Mouse (Mus musculus) midbrain, embryonic 12.5 days (tissue): ENCODE measurements at regions not wholly inside any gene's neighbourhood (a gene's known extent, or its start where the extent isn't known, plus 50 kb on each side); places are given as distances from the start of the nearest gene placed in this dataset.

ENCODE experiments used
- ATAC-seq: fragments of 200-750 bp; cut with Nextera tagmentation; 2 replicates; pipeline ENCODE4 v1.8.0; 2017; ENCODE audit warnings: low read depth, moderate TSS enrichment, moderate library complexity; ENCODE audit not compliant: low FRiP score
- H3K27ac ChIP-seq: fragments of 300-500 bp; sonication (generic); replicated peaks from 2 replicates; pipeline ENCODE4 v1.5.1; 2016; ENCODE audit warnings: mild to moderate bottlenecking
- H3K27me3 ChIP-seq: fragments of 300-500 bp; sonication (generic); 2 replicates; pipeline ENCODE4 v1.6.1; 2016; ENCODE audit warnings: mild to moderate bottlenecking
- H3K36me3 ChIP-seq: fragments of 300-500 bp; sonication (generic); 2 replicates; pipeline ENCODE4 v1.6.1; 2016
- H3K4me1 ChIP-seq: fragments of 300-500 bp; sonication (generic); 2 replicates; pipeline ENCODE4 v1.6.1; 2016
- H3K4me2 ChIP-seq: fragments of 300-500 bp; sonication (generic); replicated peaks from 2 replicates; pipeline ENCODE4 v1.6.1; 2016; ENCODE audit warnings: mild to moderate bottlenecking, moderate library complexity
- H3K4me3 ChIP-seq: fragments of 300-500 bp; sonication (generic); 2 replicates; pipeline ENCODE4 v1.5.1; 2016; ENCODE audit warnings: mild to moderate bottlenecking
- H3K9ac ChIP-seq: fragments of 300-500 bp; sonication (generic); replicated peaks from 2 replicates; pipeline ENCODE4 v1.6.1; 2016; ENCODE audit warnings: mild to moderate bottlenecking, moderate library complexity
- H3K9me3 ChIP-seq: fragments of 300-500 bp; sonication (generic); 2 replicates; pipeline ENCODE4 v1.6.1; 2016; ENCODE audit warnings: mild to moderate bottlenecking
- WGBS: fragments of 180-500 bp; shearing (Covaris S2); methylation state at CpG from one replicate; pipeline ENCODE4 v1.1.7; 2016; 5-methylcytosine and 5-hydroxymethylcytosine counted together

GRCm38 (mm10) chr13:6000559-6001217, 139.4 kb downstream of the Klf6 start:
- no peak overlapping the region for H3K27ac ChIP-seq
- no peaks in the 10 kb centered on the region for H3K36me3 ChIP-seq
- no peak overlapping the region for H3K9ac ChIP-seq
- ATAC-seq = no peak
- H3K9me3 ChIP-seq = no peaks in the 10 kb centered on the region
- no peaks in the 10 kb centered on the region for H3K27me3 ChIP-seq
- 79% methylated on average over 8 of the region's 8 CpGs for WGBS
- no peak overlapping the region for H3K4me3 ChIP-seq
- no peaks in the 10 kb centered on the region for H3K4me1 ChIP-seq
- H3K4me2 ChIP-seq = no peak overlapping the region

- H3K9me3 ChIP-seq = no peaks in the 10 kb centered on the region
- H3K27ac ChIP-seq = no peak overlapping the region
- no peak overlapping the region for H3K4me2 ChIP-seq
- WGBS = 89% methylated on average over 3 of the region's 3 CpGs
- no peaks in the 10 kb centered on the region for H3K27me3 ChIP-seq
- H3K9ac ChIP-seq = no peak overlapping the region
- no peak for ATAC-seq
- H3K4me1 ChIP-seq = no peaks in the 10 kb centered on the region
- H3K36me3 ChIP-seq = no peaks in the 10 kb centered on the region
- no peak overlapping the region for H3K4me3 ChIP-seq
Measured at GRCm38 (mm10) chr13:6001218-6001564, 139.9 kb downstream of the Klf6 start.

DNA sequence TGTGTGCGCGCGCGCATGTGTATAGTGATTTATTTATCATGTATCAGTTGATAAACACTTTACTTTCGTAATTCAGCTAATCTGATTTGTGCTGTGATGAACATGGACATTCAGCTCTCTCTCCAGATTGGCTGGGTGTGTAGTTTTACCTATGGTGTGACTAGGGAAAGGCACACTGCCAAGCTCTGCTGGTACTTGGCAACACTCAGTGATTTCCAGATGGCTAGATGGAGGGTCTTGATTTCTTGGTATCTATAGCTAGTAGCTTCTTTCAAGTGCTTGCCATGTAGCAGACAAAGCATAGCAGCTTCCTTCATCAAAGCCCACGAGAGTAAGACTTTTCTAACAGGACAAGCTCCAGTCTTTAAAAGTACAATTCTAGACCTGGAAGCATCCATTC, 144.6 kb downstream of the Klf6 start:
- 92% methylated on average over 6 of the region's 6 CpGs for WGBS
- Histone ChIP-seq H3K27ac (no peak overlapping the region), H3K4me2 (no peak overlapping the region), H3K27me3 (no peaks in the 10 kb centered on the region), H3K9me3 (no peaks in the 10 kb centered on the region), H3K9ac (no peak overlapping the region), H3K4me1 (no peaks in the 10 kb centered on the region), H3K36me3 (no peaks in the 10 kb centered on the region), H3K4me3 (no peak overlapping the region)
- ATAC-seq = no peak

DNA sequence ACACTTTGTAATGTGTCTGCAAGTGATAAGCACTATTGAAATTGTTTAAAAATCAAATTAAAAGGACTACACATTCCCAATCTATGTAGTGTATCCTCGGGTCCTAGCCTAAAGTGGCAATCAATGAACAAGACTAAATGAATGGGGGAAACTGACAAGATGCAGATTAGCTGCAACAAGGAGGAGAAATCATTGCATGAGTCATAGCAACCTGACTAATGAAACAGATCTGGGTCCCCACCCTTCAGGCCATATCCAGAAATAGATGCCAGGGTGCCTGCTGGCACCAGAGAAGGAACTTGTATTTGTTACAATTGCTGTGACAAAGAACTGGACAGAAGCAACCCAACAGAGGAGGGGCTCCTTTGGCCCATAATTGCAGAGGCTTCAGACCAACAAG, 148.4 kb downstream of the Klf6 start:
- no peaks in the 10 kb centered on the region for H3K9me3 ChIP-seq
- no peak for ATAC-seq
- H3K27me3 ChIP-seq = no peaks in the 10 kb centered on the region
- no peak overlapping the region for H3K27ac ChIP-seq
- no peak overlapping the region for H3K9ac ChIP-seq
- H3K4me3 ChIP-seq = no peak overlapping the region
- no peak overlapping the region for H3K4me2 ChIP-seq
- no peaks in the 10 kb centered on the region for H3K36me3 ChIP-seq
- H3K4me1 ChIP-seq = no peaks in the 10 kb centered on the region
- 68% methylated on average over 1 of the region's 1 CpGs for WGBS

DNA sequence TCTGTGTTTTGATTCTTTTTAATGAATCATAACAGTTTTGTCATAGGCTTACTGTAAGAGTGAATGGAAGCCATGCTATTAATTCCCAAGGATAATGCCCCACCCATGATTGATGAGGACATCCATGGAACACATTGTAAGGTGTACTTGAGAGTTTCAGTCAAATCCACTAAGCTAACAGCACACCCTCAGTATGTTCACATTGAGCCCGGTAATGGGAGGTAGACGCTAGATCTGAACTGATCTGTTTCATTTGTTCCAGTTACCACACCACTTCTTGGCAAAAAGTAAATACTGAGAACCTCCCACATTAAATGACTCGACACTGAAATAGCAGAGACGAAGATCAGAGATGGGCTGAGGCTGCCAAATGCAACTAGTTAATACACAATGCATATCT, 165.9 kb downstream of the Klf6 start:
- no peaks in the 10 kb centered on the region for H3K4me1 ChIP-seq
- H3K9me3 ChIP-seq = no peaks in the 10 kb centered on the region
- no peaks in the 10 kb centered on the region for H3K36me3 ChIP-seq
- H3K27ac ChIP-seq = no peak overlapping the region
- WGBS = 90% methylated on average over 4 of the region's 4 CpGs
- no peak overlapping the region for H3K4me2 ChIP-seq
- H3K4me3 ChIP-seq = no peak overlapping the region
- H3K9ac ChIP-seq = no peak overlapping the region
- no peaks in the 10 kb centered on the region for H3K27me3 ChIP-seq
- no peak for ATAC-seq

GRCm38 (mm10) chr13:6028878-6029277, 167.6 kb downstream of the Klf6 start:
- Histone ChIP-seq H3K4me2 (no peak overlapping the region), H3K4me3 (no peak overlapping the region), H3K9ac (no peak overlapping the region), H3K27ac (no peak overlapping the region), H3K36me3 (no peaks in the 10 kb centered on the region), H3K27me3 (no peaks in the 10 kb centered on the region), H3K9me3 (no peaks in the 10 kb centered on the region), H3K4me1 (no peaks in the 10 kb centered on the region)
- 65% methylated on average over 4 of the region's 4 CpGs for WGBS
- no peak for ATAC-seq

- no peak overlapping the region for H3K9ac ChIP-seq
- no peaks in the 10 kb centered on the region for H3K9me3 ChIP-seq
- no peaks in the 10 kb centered on the region for H3K27me3 ChIP-seq
- ATAC-seq = no peak
- no peaks in the 10 kb centered on the region for H3K36me3 ChIP-seq
- no peak overlapping the region for H3K27ac ChIP-seq
- WGBS = 83% methylated on average over 6 of the region's 6 CpGs
- no peak overlapping the region for H3K4me3 ChIP-seq
- H3K4me2 ChIP-seq = no peak overlapping the region
- no peaks in the 10 kb centered on the region for H3K4me1 ChIP-seq
Measured at GRCm38 (mm10) chr13:6029461-6029860, 168.2 kb downstream of the Klf6 start.

DNA sequence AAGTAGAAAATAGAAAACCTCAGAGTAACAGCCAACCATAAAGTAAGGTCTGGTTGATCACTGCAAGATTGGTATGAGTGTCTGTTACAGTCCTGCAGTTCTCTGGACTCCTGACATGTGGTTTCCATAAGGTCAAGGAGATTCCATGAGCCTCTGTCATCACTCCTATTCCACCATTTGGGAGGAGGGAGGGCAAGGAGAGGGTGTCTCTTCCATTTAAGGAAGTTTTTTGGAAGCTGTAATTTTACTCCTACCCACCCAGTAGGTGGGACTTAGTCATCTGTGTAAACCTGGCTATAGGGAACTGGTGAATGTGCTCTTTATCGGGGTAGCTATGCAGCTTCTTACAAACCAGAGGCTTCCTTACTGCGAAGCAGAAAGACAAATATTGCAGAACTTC, 168.8 kb downstream of the Klf6 start:
- 76% methylated on average over 2 of the region's 2 CpGs for WGBS
- H3K27ac ChIP-seq = no peak overlapping the region
- H3K4me3 ChIP-seq = no peak overlapping the region
- no peaks in the 10 kb centered on the region for H3K9me3 ChIP-seq
- no peak overlapping the region for H3K4me2 ChIP-seq
- ATAC-seq = no peak
- H3K27me3 ChIP-seq = no peaks in the 10 kb centered on the region
- H3K4me1 ChIP-seq = no peaks in the 10 kb centered on the region
- H3K36me3 ChIP-seq = no peaks in the 10 kb centered on the region
- no peak overlapping the region for H3K9ac ChIP-seq

DNA sequence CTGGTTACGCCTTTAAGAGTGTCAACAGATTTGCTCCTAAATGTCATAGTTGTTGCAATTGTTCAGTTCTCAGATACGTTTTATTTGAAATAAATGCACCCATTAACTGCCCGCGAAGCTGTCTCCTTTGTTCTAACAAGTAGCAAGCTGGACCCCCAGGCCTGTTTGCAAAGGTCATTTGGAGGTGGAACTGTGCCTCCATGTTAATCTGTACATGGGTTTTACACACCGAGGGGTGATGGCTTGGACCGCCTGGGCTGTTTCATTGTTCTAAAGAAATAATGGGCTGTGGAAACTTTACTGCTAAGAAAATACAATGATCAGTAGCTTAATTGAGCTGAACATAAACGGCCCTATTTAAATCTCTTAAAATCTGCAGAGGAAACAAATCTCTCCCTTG, 178.8 kb downstream of the Klf6 start:
- no peak overlapping the region for H3K9ac ChIP-seq
- H3K27ac ChIP-seq = no peak overlapping the region
- 51% methylated on average over 7 of the region's 7 CpGs for WGBS
- no peak overlapping the region for H3K4me3 ChIP-seq
- no peaks in the 10 kb centered on the region for H3K27me3 ChIP-seq
- no peaks in the 10 kb centered on the region for H3K36me3 ChIP-seq
- H3K4me2 ChIP-seq = no peak overlapping the region
- 0 out of 2 replicates have a peak, but pooled peaks cover 3% of the 10 kb centered on the region for H3K4me1 ChIP-seq
- H3K9me3 ChIP-seq = no peaks in the 10 kb centered on the region
- ATAC-seq = no peak

DNA sequence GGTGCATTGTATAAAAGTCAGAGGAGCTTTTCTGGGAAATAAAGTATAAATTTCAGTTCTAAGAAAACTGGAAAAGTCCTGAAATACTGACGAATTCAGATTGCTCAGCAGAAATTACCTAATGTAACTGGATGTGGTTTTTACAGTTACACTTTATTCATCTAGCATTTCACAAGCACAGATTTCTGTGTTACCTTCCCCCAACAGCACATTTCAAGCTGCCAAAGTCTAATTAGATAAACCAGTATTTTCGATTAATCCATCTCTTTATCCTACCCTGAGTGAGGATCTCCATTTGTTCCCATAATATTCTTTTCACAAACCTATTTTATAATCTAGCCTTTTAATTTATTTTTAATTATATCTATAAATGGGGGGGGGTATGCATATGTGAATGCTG, 179.4 kb downstream of the Klf6 start:
- 0 out of 2 replicates have a peak, but pooled peaks cover 3% of the 10 kb centered on the region for H3K4me1 ChIP-seq
- H3K27ac ChIP-seq = no peak overlapping the region
- H3K36me3 ChIP-seq = no peaks in the 10 kb centered on the region
- 84% methylated on average over 2 of the region's 2 CpGs for WGBS
- H3K9me3 ChIP-seq = no peaks in the 10 kb centered on the region
- no peak overlapping the region for H3K4me3 ChIP-seq
- no peak overlapping the region for H3K9ac ChIP-seq
- no peak for ATAC-seq
- H3K27me3 ChIP-seq = no peaks in the 10 kb centered on the region
- H3K4me2 ChIP-seq = no peak overlapping the region

- Histone ChIP-seq H3K4me2 (no peak overlapping the region), H3K4me1 (0 out of 2 replicates have a peak, but pooled peaks cover 3% of the 10 kb centered on the region), H3K36me3 (no peaks in the 10 kb centered on the region), H3K9me3 (no peaks in the 10 kb centered on the region), H3K9ac (no peak overlapping the region), H3K4me3 (no peak overlapping the region), H3K27ac (no peak overlapping the region), H3K27me3 (no peaks in the 10 kb centered on the region)
- 89% methylated on average over 6 of the region's 6 CpGs for whole genome bisulfite sequencing
- no peak for ATAC-seq
Measured at GRCm38 (mm10) chr13:6042495-6042894, 181.2 kb downstream of the Klf6 start.

GRCm38 (mm10) chr13:6059515-6060228, 198.4 kb downstream of the Klf6 start:
- Histone ChIP-seq H3K9me3 (no peaks in the 10 kb centered on the region), H3K9ac (no peak overlapping the region), H3K4me2 (no peak overlapping the region), H3K27ac (no peak overlapping the region), H3K4me3 (no peak overlapping the region), H3K27me3 (no peaks in the 10 kb centered on the region), H3K36me3 (no peaks in the 10 kb centered on the region), H3K4me1 (peaks cover 6% of the 10 kb centered on the region; the same call in 1 of the 2 replicates)
- 34% methylated on average over 6 of the region's 6 CpGs for WGBS
- peak; percentile 38; the same call in 1 of the 2 replicates for ATAC-seq
